Mouse (Mus musculus) neural tube, embryonic 14.5 days (tissue): ENCODE data around the gene Evl. TPM values are rescaled to one million over a fixed set of nuclear protein-coding genes. Genes with fewer than 3 reads are reported as not detected.
A peak's percentile ranks its signal among the peaks of the same experiment; 100 is the strongest.

Experiments
- ATAC-seq: fragments of 200-750 bp; cut with Nextera tagmentation; 2 replicates; pipeline ENCODE4 v1.8.0; 2017; ENCODE audit warnings: low read depth, mild to moderate bottlenecking, moderate TSS enrichment, moderate library complexity
- H3K27ac ChIP-seq: fragments of 300-500 bp; sonication (generic); 2 replicates; pipeline ENCODE4 v1.5.1; 2014; ENCODE audit warnings: low read depth, mild to moderate bottlenecking, control low read depth, low read length, moderate library complexity, mixed read lengths
- H3K27me3 ChIP-seq: fragments of 300-500 bp; sonication (generic); 2 replicates; pipeline ENCODE4 v1.6.1; 2014; ENCODE audit warnings: low read length; ENCODE audit not compliant: control insufficient read depth, insufficient read depth
- H3K36me3 ChIP-seq: fragments of 300-500 bp; sonication (generic); 2 replicates; pipeline ENCODE4 v1.6.1; 2014; ENCODE audit warnings: low read length, mixed read lengths; ENCODE audit not compliant: control insufficient read depth, insufficient read depth
- H3K4me1 ChIP-seq: fragments of 300-500 bp; sonication (generic); 2 replicates; pipeline ENCODE4 v1.6.1; 2014; ENCODE audit warnings: low read length; ENCODE audit not compliant: control insufficient read depth, insufficient read depth
- H3K4me2 ChIP-seq: fragments of 300-500 bp; sonication (generic); 2 replicates; pipeline ENCODE4 v1.6.1; 2014; ENCODE audit warnings: mild to moderate bottlenecking, low read depth, low read length, control low read depth
- H3K4me3 ChIP-seq: fragments of 300-500 bp; sonication (generic); 2 replicates; pipeline ENCODE4 v1.5.1; 2014; ENCODE audit warnings: low read depth, low read length, control low read depth, mixed read lengths
- H3K9ac ChIP-seq: fragments of 300-500 bp; sonication (generic); replicated peaks from 2 replicates; pipeline ENCODE4 v1.6.1; 2014; ENCODE audit warnings: low read depth, mild to moderate bottlenecking, control low read depth, low read length, mixed read lengths
- H3K9me3 ChIP-seq: fragments of 300-500 bp; sonication (generic); 2 replicates; pipeline ENCODE4 v1.6.1; 2016; ENCODE audit warnings: low read length; ENCODE audit not compliant: control insufficient read depth
- WGBS: fragments of 180-500 bp; shearing (Covaris S2); extraction: QIAGEN DNeasy Blood & Tissue Kit; methylation state at CpG from one replicate; pipeline ENCODE4 v1.1.7; 2014; 5-methylcytosine and 5-hydroxymethylcytosine counted together
- polyA plus RNA-seq: library from polyadenylated mRNA; unstranded; fragments of >200 nt; fragmentation: Nextera tagmentation; extraction: Ambion mirVana; gene quantifications from 2 replicates; pipeline ENCODE4 v1.2.1, GENCODE M21; 2014

Gene Evl
- polyA plus RNA-seq, 1 experiment from 2014 or later, result 265 TPM

GRCm38 (mm10) chr12:108536461-108536860 lies 18.1 kb upstream of the Evl start:
- no peak overlapping the region for H3K4me2 ChIP-seq
- H3K9me3 ChIP-seq, result no peaks in the 10 kb centered on the region
- H3K36me3 ChIP-seq, result no peaks in the 10 kb centered on the region
- no peaks in the 10 kb centered on the region for H3K27me3 ChIP-seq
- 69% methylated on average over 10 of the region's 10 CpGs for WGBS
- no peak overlapping the region for H3K9ac ChIP-seq
- ATAC-seq, result no peak
- H3K4me1 ChIP-seq, result no peaks in the 10 kb centered on the region
- no peak overlapping the region for H3K4me3 ChIP-seq
- H3K27ac ChIP-seq, result no peak overlapping the region

GRCm38 (mm10) chr12:108541088-108541487 lies 13.4 kb upstream of the Evl start:
- Histone ChIP-seq H3K36me3 (no peaks in the 10 kb centered on the region), H3K27me3 (no peaks in the 10 kb centered on the region), H3K4me2 (no peak overlapping the region), H3K27ac (no peak overlapping the region), H3K4me3 (no peak overlapping the region), H3K9ac (no peak overlapping the region), H3K9me3 (no peaks in the 10 kb centered on the region), H3K4me1 (no peaks in the 10 kb centered on the region)
- ATAC-seq, result 0 out of 2 replicates have a peak, but pooled peaks have one; percentile 40
- WGBS, result 28% methylated on average over 6 of the region's 6 CpGs

- H3K36me3 ChIP-seq, result no peaks in the 10 kb centered on the region
- H3K27ac ChIP-seq, result no peak overlapping the region
- no peaks in the 10 kb centered on the region for H3K9me3 ChIP-seq
- H3K9ac ChIP-seq, result no peak overlapping the region
- H3K4me1 ChIP-seq, result no peaks in the 10 kb centered on the region
- H3K4me2 ChIP-seq, result no peak overlapping the region
- H3K27me3 ChIP-seq, result no peaks in the 10 kb centered on the region
- no peak overlapping the region for H3K4me3 ChIP-seq
- ATAC-seq, result no peak; the same call in 1 of the 2 replicates
- WGBS, result 5% methylated on average over 10 of the region's 10 CpGs
These were observed 7.9 kb upstream of the Evl start for GRCm38 (mm10) chr12:108546508-108547153.

- H3K27ac ChIP-seq, result no peak overlapping the region
- H3K36me3 ChIP-seq, result no peaks in the 10 kb centered on the region
- no peak overlapping the region for H3K9ac ChIP-seq
- no peaks in the 10 kb centered on the region for H3K4me1 ChIP-seq
- ATAC-seq, result no peak
- H3K9me3 ChIP-seq, result no peaks in the 10 kb centered on the region
- WGBS, result 63% methylated on average over 15 of the region's 15 CpGs
- no peaks in the 10 kb centered on the region for H3K27me3 ChIP-seq
- H3K4me3 ChIP-seq, result no peak overlapping the region
- H3K4me2 ChIP-seq, result no peak overlapping the region
These were observed 7.2 kb upstream of the Evl start for GRCm38 (mm10) chr12:108547251-108547875.

- peaks cover 5% of the 10 kb centered on the region for H3K4me1 ChIP-seq
- ATAC-seq, result no peak
- H3K9me3 ChIP-seq, result no peaks in the 10 kb centered on the region
- H3K27ac ChIP-seq, result no peak overlapping the region
- no peak overlapping the region for H3K4me3 ChIP-seq
- WGBS, result 83% methylated on average over 7 of the region's 7 CpGs
- H3K4me2 ChIP-seq, result no peak overlapping the region
- H3K27me3 ChIP-seq, result no peaks in the 10 kb centered on the region
- H3K9ac ChIP-seq, result no peak overlapping the region
- H3K36me3 ChIP-seq, result no peaks in the 10 kb centered on the region
These were observed 2.8 kb upstream of the Evl start for GRCm38 (mm10) chr12:108551731-108552130.

GRCm38 (mm10) chr12:108553079-108553478 lies 1.4 kb upstream of the Evl start:
- ATAC-seq, result no peak

GRCm38 (mm10) chr12:108554861-108555556 lies 489 bp downstream of the Evl start:
- no peaks in the 10 kb centered on the region for H3K9me3 ChIP-seq

More at GRCm38 (mm10) chr12:108553079-108553478, 1.4 kb upstream of the Evl start:
- Histone ChIP-seq H3K9ac (no peak overlapping the region), H3K4me1 (peaks cover 17% of the 10 kb centered on the region), H3K27me3 (no peaks in the 10 kb centered on the region), H3K4me2 (no peak overlapping the region), H3K36me3 (no peaks in the 10 kb centered on the region), H3K9me3 (no peaks in the 10 kb centered on the region), H3K27ac (no peak overlapping the region), H3K4me3 (no peak overlapping the region)
- WGBS, result 56% methylated on average over 6 of the region's 6 CpGs

GRCm38 (mm10) chr12:108558194-108558593 lies 3.7 kb downstream of the Evl start:
- Histone ChIP-seq H3K36me3 (no peaks in the 10 kb centered on the region), H3K4me2 (0 out of 2 replicates have a peak overlapping the region, but pooled peaks have one; percentile 19), H3K27ac (no peak overlapping the region), H3K9me3 (no peaks in the 10 kb centered on the region), H3K4me1 (peaks cover 26% of the 10 kb centered on the region), H3K9ac (no peak overlapping the region), H3K27me3 (no peaks in the 10 kb centered on the region), H3K4me3 (no peak overlapping the region)
- ATAC-seq, result no peak

More at GRCm38 (mm10) chr12:108554861-108555556, 489 bp downstream of the Evl start:
- peaks cover 26% of the 10 kb centered on the region for H3K4me1 ChIP-seq
- H3K4me3 ChIP-seq, result peak overlapping the region; percentile 93
- peak overlapping the region; percentile 100 for H3K9ac ChIP-seq
- H3K4me2 ChIP-seq, result peak overlapping the region; percentile 78
- H3K36me3 ChIP-seq, result no peaks in the 10 kb centered on the region
- peak overlapping the region; percentile 95 for H3K27ac ChIP-seq
- H3K27me3 ChIP-seq, result no peaks in the 10 kb centered on the region
- WGBS, result under 1% methylated on average over 65 of the region's 100 CpGs
- ATAC-seq, result peak; percentile 62

- H3K4me1 ChIP-seq, result peaks cover 30% of the 10 kb centered on the region
- no peaks in the 10 kb centered on the region for H3K27me3 ChIP-seq
- no peaks in the 10 kb centered on the region for H3K9me3 ChIP-seq
- ATAC-seq, result no peak
- no peaks in the 10 kb centered on the region for H3K36me3 ChIP-seq
- no peak overlapping the region for H3K4me3 ChIP-seq
- no peak overlapping the region for H3K27ac ChIP-seq
- H3K9ac ChIP-seq, result no peak overlapping the region
- H3K4me2 ChIP-seq, result no peak overlapping the region
- 88% methylated on average over 3 of the region's 3 CpGs for WGBS
These were observed 8.7 kb downstream of the Evl start for GRCm38 (mm10) chr12:108563238-108563637.
